Mouse (Mus musculus): ENCODE measurements at regions not wholly inside any gene's neighbourhood (a gene's known extent, or its start where the extent isn't known, plus 50 kb on each side); places are given as distances from the start of the nearest gene placed in this dataset.

DNA sequence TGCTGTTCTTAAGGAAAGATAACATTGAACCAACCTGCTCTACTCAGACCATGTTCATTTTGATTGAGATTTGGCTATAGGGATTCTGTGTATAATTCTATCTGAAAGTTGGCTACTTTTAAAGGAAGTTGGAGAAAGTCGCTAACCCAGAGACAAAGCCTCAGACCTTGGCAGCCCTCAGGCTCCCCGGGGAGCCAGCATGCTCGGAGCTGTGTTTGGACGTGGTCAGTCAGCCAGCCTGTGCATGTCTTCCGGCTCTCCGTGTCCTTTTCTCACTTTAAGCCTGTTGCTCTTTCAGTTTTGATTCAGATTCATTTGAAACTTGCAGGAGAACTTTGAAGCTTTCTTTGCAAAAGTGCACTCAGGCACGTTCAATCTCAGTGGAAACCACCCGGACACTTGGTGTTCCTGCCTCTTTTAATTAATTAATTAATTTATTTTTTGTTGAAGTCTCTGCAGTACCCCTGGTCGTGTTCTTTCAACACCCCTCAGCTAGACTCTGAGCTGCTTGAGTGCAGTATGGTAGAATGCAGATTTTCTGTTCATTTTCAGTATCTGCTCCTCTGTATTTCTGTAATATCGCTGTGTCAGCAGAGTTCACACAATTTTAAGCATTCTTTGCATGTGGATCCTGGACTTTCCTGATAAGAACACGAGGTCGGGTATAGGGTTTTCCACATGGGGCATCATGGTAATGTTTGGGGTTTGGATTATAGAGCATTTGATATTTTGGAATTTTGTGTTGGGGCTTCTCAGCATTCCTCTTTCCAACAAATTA lies 100.9 kb upstream of the Tmem45b start:
- no peak overlapping the region for H3K4me3 ChIP-seq (replicated peaks)
- no peaks in the 10 kb centered on the region for H3K9me3 ChIP-seq
- H3K27me3 ChIP-seq = 0 out of 2 replicates have a peak, but pooled peaks cover 3% of the 10 kb centered on the region
- H3K36me3 ChIP-seq = no peaks in the 10 kb centered on the region
- peaks cover 18% of the 10 kb centered on the region for H3K4me1 ChIP-seq (replicated peaks)
- H3K9ac ChIP-seq (replicated peaks) = no peak overlapping the region
- H3K4me2 ChIP-seq (replicated peaks) = no peak overlapping the region
- H3K27ac ChIP-seq = no peak overlapping the region
- no peak for ATAC-seq
- WGBS = 56% methylated on average over 12 of the region's 12 CpGs

GRCm38 (mm10) chr9:31563541-31563940 lies 99.3 kb upstream of the Tmem45b start:
- no peak overlapping the region for H3K4me2 ChIP-seq (replicated peaks)
- H3K9me3 ChIP-seq = no peaks in the 10 kb centered on the region
- H3K4me1 ChIP-seq (replicated peaks) = peaks cover 24% of the 10 kb centered on the region
- H3K4me3 ChIP-seq (replicated peaks) = no peak overlapping the region
- H3K27ac ChIP-seq = no peak overlapping the region
- 0 out of 2 replicates have a peak, but pooled peaks cover 3% of the 10 kb centered on the region for H3K27me3 ChIP-seq
- no peak for ATAC-seq
- no peak overlapping the region for H3K9ac ChIP-seq (replicated peaks)
- WGBS = 94% methylated on average over 8 of the region's 8 CpGs
- no peaks in the 10 kb centered on the region for H3K36me3 ChIP-seq

DNA sequence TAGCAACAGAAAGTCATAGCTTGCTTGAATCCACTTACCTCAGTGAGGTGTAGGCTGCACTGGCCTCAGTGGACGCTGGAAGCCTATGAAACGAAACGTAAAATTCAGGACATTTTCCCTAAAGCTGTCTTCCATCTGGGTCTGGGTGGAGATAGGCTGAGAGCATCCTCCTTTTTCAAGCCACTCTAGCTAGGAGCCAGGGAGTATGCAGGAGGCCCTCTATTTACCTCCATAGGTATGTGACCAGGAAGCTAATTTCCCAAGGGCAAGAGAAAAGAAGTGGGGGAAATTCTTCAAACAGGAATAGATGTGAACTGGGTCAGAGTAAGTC lies 95.9 kb upstream of the Tmem45b start:
- peaks cover 6% of the 10 kb centered on the region; the same call in 1 of the 2 replicates for H3K4me1 ChIP-seq (replicated peaks)
- 85% methylated on average over 3 of the region's 3 CpGs for WGBS
- H3K27ac ChIP-seq = no peak overlapping the region
- peak overlapping the region; percentile 59 for H3K4me2 ChIP-seq (replicated peaks)
- H3K9me3 ChIP-seq = no peaks in the 10 kb centered on the region
- ATAC-seq = 0 out of 2 replicates have a peak, but pooled peaks have one; percentile 15
- H3K36me3 ChIP-seq = no peaks in the 10 kb centered on the region
- H3K9ac ChIP-seq (replicated peaks) = 0 out of 2 replicates have a peak overlapping the region, but pooled peaks have one; percentile 54
- H3K4me3 ChIP-seq (replicated peaks) = no peak overlapping the region
- 0 out of 2 replicates have a peak, but pooled peaks cover 3% of the 10 kb centered on the region for H3K27me3 ChIP-seq

DNA sequence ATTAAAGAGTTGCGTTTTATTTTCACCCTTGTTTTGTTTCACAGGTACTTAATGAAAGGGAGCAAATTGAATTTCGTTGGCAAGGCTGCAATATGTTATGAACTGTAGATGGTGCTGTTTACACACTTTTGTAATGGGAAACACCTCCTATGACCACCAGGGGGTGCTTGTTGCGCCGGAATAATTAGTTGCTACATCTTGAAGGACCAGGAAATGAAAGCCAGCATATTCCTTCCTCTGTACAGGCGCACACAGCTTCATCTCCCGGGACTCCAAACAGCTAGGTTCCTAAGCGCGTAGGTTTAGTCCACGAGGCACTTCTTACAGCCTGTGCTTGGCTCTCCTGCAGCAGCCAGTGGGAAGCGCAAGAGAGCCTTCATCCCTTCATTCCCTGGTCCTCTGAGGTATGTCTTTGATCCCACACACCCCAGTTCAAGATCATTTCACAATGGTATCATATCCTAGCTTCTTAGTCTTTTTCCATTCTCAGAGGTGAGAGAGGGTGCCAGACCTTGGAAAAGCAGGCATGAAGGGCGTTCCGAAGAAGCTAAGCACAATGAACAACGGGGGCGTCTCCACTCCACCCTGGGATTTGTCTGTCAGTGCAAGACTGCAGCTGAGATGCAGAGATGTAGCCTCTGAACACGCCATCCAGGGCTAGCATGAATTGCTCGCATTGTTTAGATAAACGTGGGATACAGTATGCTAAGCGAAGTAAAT lies 95.4 kb upstream of the Tmem45b start:
- 33% methylated on average over 18 of the region's 18 CpGs for WGBS
- Histone ChIP-seq H3K4me3 (replicated peaks) (peak overlapping the region; percentile 33), H3K9me3 (no peaks in the 10 kb centered on the region), H3K36me3 (no peaks in the 10 kb centered on the region), H3K4me2 (replicated peaks) (peak overlapping the region; percentile 59), H3K4me1 (replicated peaks) (peaks cover 6% of the 10 kb centered on the region; the same call in 1 of the 2 replicates), H3K27ac (no peak overlapping the region), H3K27me3 (0 out of 2 replicates have a peak, but pooled peaks cover 3% of the 10 kb centered on the region), H3K9ac (replicated peaks) (peak overlapping the region; percentile 54; the same call in 1 of the 2 replicates)
- ATAC-seq = peak; percentile 90

DNA sequence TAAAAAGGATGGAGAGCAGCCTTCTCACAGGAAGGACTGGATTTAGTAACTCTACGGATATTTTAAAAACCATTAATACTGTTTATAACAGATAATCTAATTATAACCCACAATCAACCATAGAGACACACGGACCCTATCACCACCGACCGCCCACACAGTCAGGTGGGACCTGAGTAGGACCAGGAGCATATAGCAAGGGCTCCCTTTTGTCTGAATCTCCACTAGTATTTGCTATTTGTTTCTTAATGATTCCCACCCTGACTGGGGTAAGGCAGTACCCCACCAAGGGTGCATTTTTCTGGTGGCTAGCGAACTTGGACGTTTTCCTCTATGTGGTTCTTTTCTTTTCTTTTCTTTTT lies 79.4 kb upstream of the Tmem45b start:
- no peaks in the 10 kb centered on the region for H3K27me3 ChIP-seq
- no peaks in the 10 kb centered on the region for H3K4me1 ChIP-seq (replicated peaks)
- no peak overlapping the region for H3K27ac ChIP-seq
- no peak overlapping the region for H3K9ac ChIP-seq (replicated peaks)
- H3K4me2 ChIP-seq (replicated peaks) = no peak overlapping the region
- ATAC-seq = peak; percentile 70
- no peak overlapping the region for H3K4me3 ChIP-seq (replicated peaks)
- WGBS = 74% methylated on average over 6 of the region's 6 CpGs
- H3K9me3 ChIP-seq = no peaks in the 10 kb centered on the region
- no peaks in the 10 kb centered on the region for H3K36me3 ChIP-seq

GRCm38 (mm10) chr9:31542909-31543690 lies 78.8 kb upstream of the Tmem45b start:
- no peak overlapping the region for H3K4me2 ChIP-seq (replicated peaks)
- WGBS = 14% methylated on average over 13 of the region's 13 CpGs
- H3K9ac ChIP-seq (replicated peaks) = no peak overlapping the region
- H3K27ac ChIP-seq = no peak overlapping the region
- no peaks in the 10 kb centered on the region for H3K9me3 ChIP-seq
- H3K4me1 ChIP-seq (replicated peaks) = no peaks in the 10 kb centered on the region
- no peak overlapping the region for H3K4me3 ChIP-seq (replicated peaks)
- peak; percentile 90 for ATAC-seq
- H3K27me3 ChIP-seq = no peaks in the 10 kb centered on the region
- H3K36me3 ChIP-seq = no peaks in the 10 kb centered on the region

DNA sequence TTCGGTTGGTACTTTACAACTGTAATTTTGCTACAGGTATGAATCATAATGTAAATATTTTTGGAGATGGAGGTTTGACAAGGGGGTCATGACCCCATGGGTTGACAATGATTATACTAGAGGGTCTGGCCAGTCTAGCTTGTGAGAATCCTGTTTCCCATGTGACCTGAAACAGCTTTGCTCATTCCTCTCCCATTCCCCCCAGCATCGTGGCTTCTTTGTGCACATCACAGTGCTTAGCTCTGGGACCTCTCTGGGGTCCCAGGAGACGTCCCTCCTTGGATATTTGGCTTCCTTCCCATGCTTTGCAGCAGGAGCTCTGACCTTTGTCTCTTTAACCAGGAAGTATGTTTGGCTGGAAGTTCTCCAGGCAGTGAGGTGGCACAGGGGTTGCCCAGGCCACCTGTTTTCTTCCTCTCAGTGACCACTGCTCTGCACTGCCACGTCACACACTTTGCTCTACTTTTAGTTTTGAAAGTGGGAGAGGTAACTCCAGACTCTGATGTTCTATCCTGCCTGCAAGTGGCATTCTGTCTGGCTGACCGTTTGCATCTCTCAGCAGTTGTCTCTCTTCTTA lies 77.4 kb upstream of the Tmem45b start:
- Histone ChIP-seq H3K27me3 (no peaks in the 10 kb centered on the region), H3K4me1 (replicated peaks) (no peaks in the 10 kb centered on the region), H3K9ac (replicated peaks) (no peak overlapping the region), H3K4me2 (replicated peaks) (no peak overlapping the region), H3K4me3 (replicated peaks) (no peak overlapping the region), H3K36me3 (no peaks in the 10 kb centered on the region), H3K27ac (no peak overlapping the region), H3K9me3 (no peaks in the 10 kb centered on the region)
- ATAC-seq = no peak
- 74% methylated on average over 5 of the region's 5 CpGs for WGBS

DNA sequence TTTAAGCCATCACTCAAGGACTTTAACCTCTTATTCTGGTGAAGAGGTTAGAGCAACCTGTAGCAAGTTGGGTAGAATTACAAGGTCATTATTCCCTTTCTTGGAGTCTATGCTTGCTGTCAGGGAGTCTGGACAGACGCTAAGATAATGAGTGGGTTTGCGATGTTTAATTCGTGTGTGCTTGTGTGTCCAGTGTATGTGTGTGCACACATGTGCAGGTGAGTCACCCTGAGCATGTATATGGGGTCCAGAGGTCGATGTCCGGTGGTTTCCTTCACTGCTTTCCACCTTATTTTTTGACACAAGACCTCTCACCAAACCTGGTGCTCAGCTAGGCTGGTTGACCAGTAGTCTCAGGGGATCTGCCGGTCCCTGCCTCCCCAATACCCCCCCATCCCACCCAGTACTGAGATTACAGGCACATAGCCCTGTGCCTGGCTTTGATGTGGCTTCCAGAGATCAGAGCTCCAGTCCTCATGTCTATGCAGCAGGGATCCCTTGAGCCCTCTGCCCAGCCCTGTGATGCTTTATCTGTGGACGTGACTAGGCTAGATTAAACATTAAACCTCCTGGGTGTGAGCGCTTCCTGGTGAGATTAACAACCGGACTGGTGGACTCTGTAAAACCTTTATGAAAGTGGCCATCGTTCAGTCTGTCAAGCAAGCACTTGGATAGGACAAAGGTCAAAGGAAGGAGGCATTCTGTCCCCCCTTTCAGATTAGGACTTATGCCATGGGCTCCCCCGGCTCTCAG lies 74.4 kb upstream of the Tmem45b start:
- Histone ChIP-seq H3K27ac (no peak overlapping the region), H3K36me3 (no peaks in the 10 kb centered on the region), H3K9me3 (no peaks in the 10 kb centered on the region), H3K4me3 (replicated peaks) (no peak overlapping the region), H3K4me1 (replicated peaks) (no peaks in the 10 kb centered on the region), H3K4me2 (replicated peaks) (no peak overlapping the region), H3K27me3 (no peaks in the 10 kb centered on the region), H3K9ac (replicated peaks) (no peak overlapping the region)
- 88% methylated on average over 11 of the region's 11 CpGs for WGBS
- ATAC-seq = no peak

- H3K9me3 ChIP-seq = no peaks in the 10 kb centered on the region
- WGBS = 70% methylated on average over 6 of the region's 6 CpGs
These were observed 64.8 kb upstream of the Tmem45b start for GRCm38 (mm10) chr9:31529021-31529420.

DNA sequence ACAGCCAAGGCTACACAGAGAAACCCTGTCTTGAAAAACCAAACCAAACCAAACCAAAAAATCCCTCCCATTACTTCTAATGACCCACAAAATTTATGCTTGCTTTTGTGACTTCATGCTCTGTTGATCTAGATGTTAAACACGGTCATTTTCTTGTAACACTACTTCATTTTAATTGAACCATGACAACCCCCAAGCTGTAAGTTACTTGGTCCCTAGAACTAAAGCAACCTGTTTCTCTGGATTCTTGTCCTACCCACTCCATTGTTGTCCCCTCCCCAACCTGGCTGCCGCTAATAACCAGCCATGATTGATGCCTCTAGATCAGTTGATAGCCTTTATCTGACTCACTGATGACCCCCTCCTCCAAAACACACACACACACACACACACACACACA lies 63.0 kb upstream of the Tmem45b start:
- Histone ChIP-seq H3K4me3 (replicated peaks) (no peak overlapping the region), H3K36me3 (no peaks in the 10 kb centered on the region), H3K9me3 (no peaks in the 10 kb centered on the region), H3K4me1 (replicated peaks) (no peaks in the 10 kb centered on the region), H3K27me3 (no peaks in the 10 kb centered on the region), H3K4me2 (replicated peaks) (no peak overlapping the region), H3K9ac (replicated peaks) (no peak overlapping the region), H3K27ac (no peak overlapping the region)
- 83% methylated on average over 2 of the region's 2 CpGs for WGBS
- no peak for ATAC-seq

More at GRCm38 (mm10) chr9:31529021-31529420, 64.8 kb upstream of the Tmem45b start:
- Histone ChIP-seq H3K4me1 (replicated peaks) (no peaks in the 10 kb centered on the region), H3K4me2 (replicated peaks) (no peak overlapping the region), H3K27ac (no peak overlapping the region), H3K9ac (replicated peaks) (no peak overlapping the region), H3K36me3 (no peaks in the 10 kb centered on the region), H3K4me3 (replicated peaks) (no peak overlapping the region), H3K27me3 (no peaks in the 10 kb centered on the region)
- no peak for ATAC-seq
